Mouse (Mus musculus) retina, embryonic 14.5 days (tissue): ENCODE data around the gene Ppp2r5c.

Experiments
- DNase-seq: peaks from one replicate; pipeline ENCODE4 v3.0.0-alpha.2; 2015; ENCODE audit warnings: low spot score

Ppp2r5c gene

GRCm38 (mm10) chr12:110512884-110513283, 66.0 kb downstream of the Ppp2r5c start:
- no peak for DNase-seq

GRCm38 (mm10) chr12:110515676-110516075, 68.8 kb downstream of the Ppp2r5c start:
- no peak for DNase-seq

- DNase-seq = no peak
Observed at GRCm38 (mm10) chr12:110520236-110520987, 73.5 kb downstream of the Ppp2r5c start.

GRCm38 (mm10) chr12:110523526-110523925, 76.6 kb downstream of the Ppp2r5c start:
- DNase-seq = no peak

GRCm38 (mm10) chr12:110532711-110533110, 85.8 kb downstream of the Ppp2r5c start:
- no peak for DNase-seq

DNA sequence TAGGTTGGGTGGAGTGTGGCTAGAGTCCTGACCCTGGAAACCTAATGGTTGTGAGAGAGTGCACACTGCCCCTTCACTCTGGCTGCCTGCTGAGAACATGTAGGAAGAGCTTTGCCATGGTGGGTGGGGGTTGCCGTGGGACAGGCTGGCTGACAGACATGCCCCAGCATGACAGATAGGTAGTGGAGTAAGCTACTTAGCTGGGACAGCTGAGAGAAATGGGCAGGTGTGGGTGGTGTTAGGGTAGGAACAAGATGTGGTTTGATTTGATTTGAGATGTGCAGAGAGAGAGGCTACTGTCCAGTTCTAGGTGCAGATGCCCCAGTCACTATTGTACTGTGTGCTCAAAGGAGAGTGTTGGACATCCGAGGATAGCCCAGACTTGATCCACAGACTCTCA, 86.2 kb downstream of the Ppp2r5c start:
- DNase-seq = no peak

DNA sequence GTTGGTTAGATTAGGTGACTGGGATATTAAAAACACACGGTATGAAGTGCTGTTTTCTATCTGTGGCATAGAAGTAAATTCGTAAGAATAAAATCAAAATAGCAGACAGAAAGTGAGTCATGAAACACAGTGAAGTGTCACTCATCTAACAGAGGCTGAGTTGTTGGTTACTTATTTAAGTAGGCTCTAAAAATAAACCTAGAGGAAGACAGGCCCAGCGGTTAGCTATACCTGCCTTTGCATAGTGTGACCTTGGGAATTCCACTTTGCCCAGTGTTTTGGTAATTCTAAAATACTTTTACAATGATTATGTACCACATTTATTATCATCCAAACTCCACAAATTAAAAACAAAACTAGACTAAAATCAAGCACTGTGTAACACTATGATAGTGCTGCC, 86.9 kb downstream of the Ppp2r5c start:
- DNase-seq = no peak

GRCm38 (mm10) chr12:110535361-110535760, 88.4 kb downstream of the Ppp2r5c start:
- DNase-seq = no peak

DNA sequence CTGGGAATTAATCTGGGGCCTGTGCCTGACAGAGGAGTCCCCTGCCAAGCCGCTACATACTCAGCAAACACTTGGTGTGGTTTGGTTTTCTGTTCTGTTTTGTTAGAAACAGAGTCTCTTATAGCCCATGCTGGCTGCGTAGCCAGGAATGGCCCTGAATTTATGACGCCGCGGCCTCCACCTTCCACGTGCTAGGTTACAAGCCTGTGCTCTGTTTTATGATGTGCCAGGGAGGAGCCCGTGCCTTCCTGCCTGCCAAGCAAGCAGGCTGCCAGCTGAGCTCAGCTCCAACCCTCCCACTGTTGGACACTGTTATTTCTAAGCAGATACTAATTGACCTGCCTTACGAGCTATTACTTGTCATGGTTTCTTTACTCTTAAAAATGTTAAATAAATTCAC, 90.8 kb downstream of the Ppp2r5c start:
- no peak for DNase-seq

- DNase-seq = no peak
Observed at GRCm38 (mm10) chr12:110539346-110539745, 92.4 kb downstream of the Ppp2r5c start.

GRCm38 (mm10) chr12:110539798-110540197, 92.9 kb downstream of the Ppp2r5c start:
- DNase-seq = no peak

GRCm38 (mm10) chr12:110540273-110540672, 93.4 kb downstream of the Ppp2r5c start:
- DNase-seq = no peak

DNA sequence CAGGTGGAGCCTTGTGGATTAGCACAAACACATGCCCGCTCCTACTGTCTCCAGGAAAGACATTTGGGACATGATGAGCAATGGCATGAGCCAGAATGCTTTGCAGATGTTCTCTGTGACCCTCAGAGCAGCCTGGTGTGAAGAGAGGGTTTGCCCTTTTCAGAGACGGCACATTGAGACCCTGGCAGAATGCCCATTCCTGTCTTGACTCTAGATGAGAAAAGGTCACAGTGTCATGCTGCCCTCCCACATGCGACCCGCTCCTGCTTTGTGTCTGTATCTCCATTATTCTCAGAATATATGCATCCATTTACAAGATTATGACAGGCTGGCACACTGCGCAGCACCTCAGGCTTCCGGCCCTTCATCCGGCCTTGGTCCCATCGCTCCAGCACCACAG, 94.1 kb downstream of the Ppp2r5c start:
- no peak for DNase-seq

GRCm38 (mm10) chr12:110541528-110541927, 94.6 kb downstream of the Ppp2r5c start:
- no peak for DNase-seq

DNA sequence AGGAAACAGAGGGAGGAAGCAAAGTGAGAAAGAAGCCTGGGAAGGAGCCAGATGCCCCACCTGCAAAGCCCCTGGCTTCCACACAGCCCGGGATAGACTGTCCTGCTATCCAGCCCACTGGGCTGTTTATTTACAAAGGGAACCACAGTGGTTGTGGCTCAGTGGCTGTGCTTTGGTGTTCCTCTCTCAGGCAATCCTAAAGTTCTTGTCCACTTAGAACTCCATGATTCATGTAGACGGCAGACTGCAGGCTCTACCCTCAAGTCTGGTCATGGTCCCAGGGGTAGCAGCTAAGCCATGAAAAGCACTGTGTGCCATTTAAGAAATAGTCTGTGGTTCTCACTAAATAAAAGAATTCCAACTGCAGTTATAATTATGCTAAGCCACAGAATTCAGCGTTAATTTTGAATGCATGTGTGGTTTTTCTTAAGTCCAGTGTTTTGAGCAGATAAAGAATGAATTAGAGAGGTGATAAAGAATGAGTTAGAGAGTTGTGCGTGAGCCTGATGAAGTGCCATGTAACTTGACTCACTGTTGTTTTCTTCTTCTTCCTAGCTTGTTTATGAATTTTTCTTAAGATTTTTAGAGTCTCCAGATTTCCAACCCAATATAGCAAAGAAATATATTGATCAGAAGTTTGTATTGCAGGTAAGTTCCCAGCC, 98.3 kb downstream of the Ppp2r5c start:
- DNase-seq = no peak

GRCm38 (mm10) chr12:110547573-110547972, 100.7 kb downstream of the Ppp2r5c start:
- no peak for DNase-seq

GRCm38 (mm10) chr12:110549437-110550112, 102.7 kb downstream of the Ppp2r5c start:
- no peak for DNase-seq

DNA sequence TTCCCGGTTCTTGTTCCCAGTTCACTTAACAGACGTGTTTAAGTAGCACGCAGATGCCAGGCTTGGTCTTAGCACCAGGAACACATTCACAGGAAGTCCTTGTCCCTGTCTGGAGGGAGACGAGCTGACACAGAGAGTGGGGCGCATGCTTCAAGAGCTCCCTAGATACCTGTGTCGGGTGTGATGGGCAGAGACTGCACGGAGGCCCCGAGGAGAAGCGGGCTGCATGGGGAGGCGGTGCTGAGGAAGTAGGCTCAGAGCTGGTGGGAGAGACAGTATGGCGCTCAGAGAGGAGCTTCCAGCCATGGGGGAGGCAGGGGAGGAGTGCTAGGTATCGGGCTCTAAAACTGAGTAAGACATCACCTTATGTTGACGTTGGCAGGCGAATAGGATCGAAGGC, 103.4 kb downstream of the Ppp2r5c start:
- no peak for DNase-seq

DNA sequence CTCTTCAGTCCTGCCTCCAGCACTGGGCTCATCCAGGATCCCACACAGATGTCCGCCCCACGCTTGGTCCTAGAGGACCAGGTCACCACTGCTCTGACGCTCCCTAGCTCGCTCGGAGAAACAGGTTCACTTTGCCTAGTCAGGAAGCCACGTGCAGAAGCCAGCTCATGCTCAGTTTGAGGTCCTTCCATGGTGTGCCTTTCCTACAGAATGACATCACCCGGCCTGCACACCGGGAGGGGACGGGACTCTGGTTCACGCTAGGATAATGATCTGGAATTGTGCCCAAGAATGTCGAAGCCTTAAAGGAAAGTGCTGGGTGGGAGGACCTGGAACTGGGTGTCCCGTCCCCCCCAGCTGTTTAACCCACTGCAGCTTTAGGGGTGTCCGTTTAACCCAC, 105.2 kb downstream of the Ppp2r5c start:
- no peak for DNase-seq

GRCm38 (mm10) chr12:110553362-110553761, 106.4 kb downstream of the Ppp2r5c start:
- DNase-seq = no peak

DNA sequence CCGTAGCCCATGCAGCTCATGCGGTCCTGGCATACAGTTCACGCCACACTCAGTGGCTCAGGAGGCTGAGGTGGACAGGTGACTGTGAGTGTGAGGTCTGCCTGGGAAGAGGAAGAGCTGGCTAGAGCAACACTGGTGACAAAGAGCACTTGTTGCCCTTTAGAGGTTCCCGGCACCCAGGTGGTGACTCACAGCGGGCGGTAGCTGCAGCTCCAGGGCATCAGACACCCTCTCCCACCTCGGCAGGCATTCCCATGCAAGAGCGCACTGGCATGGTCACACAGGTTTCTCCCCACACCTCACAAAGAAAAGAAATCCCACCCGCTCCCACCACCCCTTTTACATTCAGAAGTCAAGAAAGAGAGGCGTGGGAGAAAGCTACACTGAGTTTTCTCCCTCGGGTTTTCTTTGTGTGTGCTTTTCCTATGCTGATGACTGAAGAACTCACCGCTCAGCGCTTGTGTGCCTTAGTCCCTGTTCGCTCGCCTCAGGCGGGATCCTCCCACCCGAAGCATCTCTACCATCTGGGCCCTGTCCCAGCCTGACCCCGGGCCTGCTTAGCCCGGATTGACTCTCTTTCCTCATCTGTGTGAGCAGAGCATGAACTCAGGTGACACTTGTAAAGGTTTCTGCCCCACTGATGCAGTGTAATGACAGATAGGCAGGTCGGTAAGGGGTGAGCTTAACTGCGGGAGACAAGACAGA, 108.8 kb downstream of the Ppp2r5c start:
- peak; percentile 21 for DNase-seq

DNA sequence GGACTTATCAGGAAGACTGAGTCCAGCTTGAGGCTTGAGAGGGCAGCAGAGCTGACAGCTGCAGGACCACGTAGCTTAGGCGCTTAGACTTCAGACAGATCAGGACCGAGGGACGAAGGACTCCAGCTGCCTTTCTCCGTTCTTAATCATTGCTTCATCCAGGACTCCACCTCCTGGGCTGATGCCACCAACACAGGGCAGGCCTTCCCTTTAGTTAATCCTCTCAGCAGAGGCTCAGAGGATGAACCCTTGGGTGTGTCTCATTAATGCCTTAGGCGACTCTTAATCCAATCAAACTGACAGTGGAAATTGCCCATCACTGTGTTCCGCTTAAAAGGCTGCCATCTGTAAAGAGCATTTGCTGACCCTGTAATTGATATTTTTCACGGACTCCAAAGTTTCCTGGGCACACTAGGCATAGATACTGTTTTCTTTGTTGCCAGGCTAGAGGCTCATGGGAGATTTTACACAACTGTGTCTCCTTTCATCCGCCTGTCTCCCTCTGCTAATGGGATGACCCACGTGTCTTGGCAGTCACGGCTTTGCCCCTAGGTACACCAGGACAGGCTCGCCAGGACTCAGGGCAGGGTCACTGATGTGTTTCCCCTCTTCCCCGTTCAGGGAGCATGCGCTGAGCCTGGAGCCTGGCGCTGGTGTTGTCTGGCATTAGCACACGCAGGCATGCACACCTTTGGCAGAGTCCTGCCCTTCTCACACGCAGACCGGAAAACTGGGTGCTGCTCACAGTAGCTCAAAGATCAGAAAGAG, 110.1 kb downstream of the Ppp2r5c start:
- peak; percentile 65 for DNase-seq
